Mouse (Mus musculus): ENCODE measurements around the gene Defa21.
"Not testable (repeated sequence)": the region's sequence is repeated elsewhere in the genome, so short reads cannot be mapped to it uniquely, and the experiment has no call there.

The Defa21 gene

DNA sequence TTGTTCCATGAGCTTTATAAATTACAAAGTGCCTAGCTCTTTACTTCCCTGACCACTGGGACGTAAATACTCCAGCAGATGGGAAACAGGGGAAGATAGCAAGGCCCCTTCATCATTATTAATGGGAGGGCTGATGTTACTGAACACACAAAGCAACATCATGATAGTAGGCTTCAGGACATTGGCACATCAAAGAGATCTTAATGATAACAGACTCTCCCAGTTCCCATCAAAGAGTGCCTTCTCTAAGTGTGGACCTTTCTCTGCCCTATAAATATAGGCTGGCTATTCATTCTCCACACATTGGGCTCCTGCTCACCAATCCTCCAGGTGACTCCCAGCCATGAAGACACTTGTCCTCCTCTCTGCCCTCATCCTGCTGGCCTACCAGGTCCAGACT is at the start of gene Defa21:
Defa21 (plus strand) TSS at position 301 of the 400 bp plus-strand sequence.
- DNase-seq (ENCODE audit: low read depth, low spot score) = not testable (repeated sequence)

DNA sequence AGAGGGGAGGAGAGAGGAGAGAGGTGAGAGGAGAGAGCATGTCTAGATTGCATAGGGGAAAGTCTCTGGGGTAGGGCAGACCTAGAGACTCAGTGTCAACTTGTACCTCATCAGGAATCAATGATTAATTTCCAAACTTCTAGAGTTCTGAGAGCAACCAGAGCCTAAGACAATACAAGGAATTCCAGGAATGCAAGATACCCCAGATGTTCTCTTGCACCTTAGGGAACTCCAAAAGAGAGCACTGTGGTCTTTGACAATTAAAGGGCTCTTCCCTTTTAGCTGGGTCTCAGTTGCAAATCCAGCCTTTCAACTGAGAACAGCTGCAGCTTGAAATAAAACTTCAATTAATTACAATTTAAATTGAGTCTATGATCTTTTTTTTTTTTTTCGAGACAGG is 45.5 kb upstream of the Defa21 start:
- no peak for DNase-seq (ENCODE audit: low read depth, low spot score)

DNA sequence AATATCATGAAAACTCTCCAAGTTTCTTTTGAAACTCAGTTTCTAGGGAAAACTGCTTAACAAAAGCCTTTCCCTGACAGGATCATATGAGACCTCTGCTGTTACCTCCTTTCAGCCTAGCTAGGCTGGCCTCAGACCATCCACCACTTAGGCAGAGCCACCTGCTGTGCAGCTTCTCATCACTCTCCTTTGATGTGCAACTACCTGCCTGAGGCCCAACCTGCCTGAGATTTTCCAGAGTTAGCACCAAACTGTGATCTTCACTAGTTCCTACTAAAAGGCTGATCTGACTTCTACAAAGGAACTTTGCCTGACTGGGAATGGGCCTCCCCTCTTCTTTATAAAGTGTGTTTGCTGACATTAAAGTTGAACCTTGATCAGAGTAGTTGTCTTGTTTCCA is 31.3 kb upstream of the Defa21 start:
- DNase-seq (ENCODE audit: low read depth, low spot score) = not testable (repeated sequence)

DNA sequence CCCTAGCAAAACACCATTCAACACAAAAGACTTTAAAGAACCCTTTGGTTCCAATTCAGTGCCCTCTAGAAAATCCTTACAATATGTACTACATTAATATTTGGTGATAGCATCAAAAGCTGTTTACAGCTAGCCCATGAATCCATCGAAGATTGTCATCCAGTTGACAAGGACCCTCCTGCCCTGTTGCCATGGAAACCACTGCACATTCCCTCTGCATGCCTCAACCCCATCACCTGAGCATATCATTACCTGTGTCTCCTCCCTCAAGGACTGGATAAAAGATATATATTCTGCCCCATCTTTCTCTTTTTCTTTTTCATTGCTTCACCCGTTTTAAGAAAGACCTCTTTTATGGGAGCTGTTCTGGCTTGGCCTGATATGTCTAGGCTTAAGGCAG is 28.6 kb upstream of the Defa21 start:
- peak; percentile 79 for DNase-seq (ENCODE audit: low read depth, low spot score)

DNA sequence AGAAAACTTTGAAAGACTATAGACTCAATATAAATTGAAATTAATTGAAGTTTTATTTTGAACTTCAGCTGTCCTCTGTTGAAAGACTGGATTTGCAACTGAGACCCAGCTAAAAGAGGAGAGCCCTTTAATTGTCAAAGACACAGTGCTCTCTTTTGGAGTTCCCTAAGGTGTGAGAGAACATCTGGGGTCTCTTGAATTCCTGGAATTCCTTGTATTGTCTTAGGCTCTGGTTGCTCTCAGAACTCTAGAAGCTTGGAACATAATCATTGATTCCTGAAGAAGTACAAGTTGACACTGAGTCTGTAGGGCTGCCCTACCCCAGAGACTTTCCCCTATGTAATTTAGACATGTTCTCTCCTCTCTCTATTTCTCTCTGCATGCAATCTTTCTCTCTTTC is 28.1 kb upstream of the Defa21 start:
- DNase-seq (ENCODE audit: low read depth, low spot score) = no peak

DNA sequence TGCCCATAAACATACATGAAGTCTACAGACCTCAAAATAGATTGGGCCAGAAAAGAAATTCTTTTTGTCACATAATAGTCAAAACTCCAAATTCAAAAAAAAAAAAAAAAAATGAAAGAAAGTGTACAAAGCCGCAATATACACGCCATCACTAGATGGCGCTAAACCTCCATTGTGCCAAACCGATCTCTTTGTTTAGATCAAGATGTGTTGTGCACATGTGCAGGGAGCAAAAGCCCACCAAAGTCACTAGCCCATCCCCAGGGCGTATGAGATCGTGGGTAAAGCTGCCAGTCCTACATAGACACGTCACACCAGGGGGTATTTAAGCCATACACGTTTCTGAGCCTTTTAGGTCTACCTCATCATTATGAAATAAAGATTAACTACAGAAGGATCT is 24.2 kb upstream of the Defa21 start:
- no peak for DNase-seq (ENCODE audit: low read depth, low spot score)

DNA sequence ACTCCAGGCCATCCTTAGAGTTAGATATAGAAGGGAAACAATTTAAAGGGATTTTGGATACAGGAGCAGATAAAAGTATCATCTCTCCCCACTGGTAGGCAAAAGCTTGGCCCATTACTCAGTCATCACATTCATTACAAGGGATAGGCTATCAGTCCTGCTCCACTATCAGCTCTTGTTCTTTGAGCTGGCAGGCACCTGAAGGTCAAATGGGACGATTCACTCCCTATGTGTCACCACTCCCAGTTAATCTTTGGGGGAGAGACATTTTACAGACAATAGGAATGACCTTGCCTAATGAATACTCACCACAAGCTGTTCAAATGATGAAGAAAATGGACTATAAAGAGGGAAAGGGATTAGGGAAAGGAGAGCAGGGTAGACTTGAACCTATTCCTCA is 18.5 kb upstream of the Defa21 start:
- no peak for DNase-seq (ENCODE audit: low read depth, low spot score)

DNA sequence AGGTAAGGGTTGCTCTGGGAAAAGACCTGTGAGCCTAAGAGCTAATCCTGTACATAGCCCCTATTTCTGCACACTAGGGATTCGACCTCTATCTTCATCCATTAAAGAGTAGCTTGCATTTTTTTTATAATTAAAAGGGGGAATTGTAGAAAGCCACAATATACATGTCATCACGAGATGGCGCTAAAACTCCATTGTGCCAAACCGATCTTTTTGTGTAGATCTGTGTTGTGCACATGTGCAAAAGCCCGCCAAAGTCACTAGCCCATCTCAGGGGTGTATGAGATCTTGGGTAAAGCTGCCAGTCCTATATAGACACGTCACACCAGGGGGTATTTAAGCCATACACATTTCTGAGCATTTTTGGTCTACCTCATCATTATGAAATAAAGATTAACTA is 16.8 kb upstream of the Defa21 start:
- peak; percentile 69 for DNase-seq (ENCODE audit: low read depth, low spot score)

DNA sequence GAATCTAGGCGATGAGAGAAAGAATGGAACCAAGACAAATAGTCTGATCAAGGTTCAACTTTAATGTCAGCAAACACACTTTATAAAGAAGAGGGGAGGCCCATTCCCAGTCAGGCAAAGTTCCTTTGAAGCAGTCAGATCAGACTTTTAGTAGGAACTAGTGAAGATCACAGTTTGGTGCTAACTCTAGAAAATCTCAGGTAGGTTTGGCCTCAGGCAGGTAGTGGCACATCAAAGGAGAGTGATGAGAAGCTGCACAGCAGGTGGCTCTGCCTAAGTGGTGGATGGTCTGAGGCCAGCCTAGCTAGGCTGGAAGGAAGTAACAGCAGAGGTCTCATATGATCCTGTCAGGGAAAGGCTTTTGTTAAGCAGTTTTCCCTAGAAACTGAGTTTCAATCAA is 14.8 kb upstream of the Defa21 start:
- DNase-seq (ENCODE audit: low read depth, low spot score) = not testable (repeated sequence)

DNA sequence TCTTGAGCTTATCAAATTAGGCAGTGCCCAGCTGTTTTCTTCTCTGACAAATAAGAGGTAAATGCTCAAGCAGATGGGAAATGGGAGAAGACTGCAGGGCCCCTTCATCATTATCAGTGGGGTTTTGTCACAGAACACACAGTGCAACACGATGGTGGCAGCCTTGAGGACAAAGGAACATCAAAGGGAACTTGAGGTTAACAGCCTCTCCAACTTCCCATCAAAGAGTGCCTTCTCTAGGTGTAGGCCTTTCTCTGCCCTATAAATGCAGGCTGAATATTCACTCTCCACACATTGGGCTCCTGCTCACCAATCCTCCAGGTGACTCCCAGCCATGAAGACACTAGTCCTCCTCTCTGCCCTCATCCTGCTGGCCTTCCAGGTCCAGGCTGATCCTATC is 29.4 kb downstream of the Defa21 start, which contains the start of gene Defa23:
Defa23 (plus strand) TSS at position 301 of the 400 bp plus-strand sequence.
- not testable (repeated sequence) for DNase-seq (ENCODE audit: low read depth, low spot score)

DNA sequence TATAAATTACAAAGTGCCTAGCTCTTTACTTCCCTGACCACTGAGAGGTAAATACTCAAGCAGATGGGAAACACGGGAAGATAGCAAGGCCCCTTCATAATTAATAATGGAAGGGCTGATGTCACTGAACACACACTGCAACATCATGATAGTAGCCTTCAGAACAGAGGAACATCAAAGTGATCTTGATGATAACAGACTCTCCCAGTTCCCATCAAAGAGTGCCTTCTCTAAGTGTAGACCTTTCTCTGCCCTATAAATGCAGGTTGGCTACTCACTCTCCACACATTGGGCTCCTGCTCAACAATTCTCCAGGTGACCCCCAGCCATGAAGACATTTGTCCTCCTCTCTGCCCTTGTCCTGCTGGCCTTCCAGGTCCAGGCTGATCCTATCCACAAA is 39.4 kb downstream of the Defa21 start, which contains the start of gene Defa35:
Defa35 (plus strand) TSS at position 301 of the 400 bp plus-strand sequence.
- DNase-seq (ENCODE audit: low read depth, low spot score) = not testable (repeated sequence)

Measured in mesoderm, embryonic 11.5 days (tissue).